Mouse (Mus musculus) thymus, adult 2 months (tissue): Measurements from ENCODE around the gene Kcnd2.

Experiments
- CTCF ChIP-seq: fragments of 200-500 bp; IDR thresholded peaks from 2 replicates; pipeline ENCODE4 v1.5.1; 2012; ENCODE audit warnings: mild to moderate bottlenecking, control low read depth, low read length, moderate library complexity, borderline replicate concordance; ENCODE audit not compliant: control insufficient read depth, poor library complexity, insufficient read depth; ENCODE audit errors: extremely low read depth
- POLR2A ChIP-seq: fragments of 200-500 bp; IDR thresholded peaks from 2 replicates; pipeline ENCODE4 v1.6.1; 2012; ENCODE audit warnings: mild to moderate bottlenecking, low read length, control low read depth, moderate library complexity; ENCODE audit not compliant: control insufficient read depth, poor library complexity, insufficient read depth; ENCODE audit errors: extremely low read depth

GRCm38 (mm10) chr6:21213865-21214672 lies 1.2 kb upstream of the Kcnd2 start:
- TF ChIP-seq CTCF: no peak
- no peak for TF ChIP-seq POLR2A
